In genomic region chr6:118641671-118642325, GRCm38 (mm10) we compare ENCODE assay signal across 23 mouse cellular contexts.
"Had no signal": no experiment of that assay in that cellular context is flagged by ENCODE, and none has a peak within 500 bp of the region (broad histone marks: within the 10 kb centered on the region; RNA-seq: fewer than 3 reads in every experiment).

No protein-coding gene starts in this region.

- H3K27ac ChIP-seq: kidney, postnatal 0 days; layer of hippocampus, adult 2 months; limb, embryonic 12.5 days; limb, embryonic 15.5 days; liver, embryonic 14.5 days; lung, embryonic 15.5 days; midbrain, embryonic 10.5 days; midbrain, embryonic 13.5 days; neural tube, embryonic 13.5 days; stomach, embryonic 15.5 days had no signal

- DNase-seq: kidney, adult 18-20 months; kidney, postnatal 25 days; layer of hippocampus, adult 9-11 months; left cerebral cortex, postnatal 4 days; lung, adult 18-20 months; lung, postnatal 10 days; lung, postnatal 36 days; right cerebral cortex, postnatal 14 days; spleen, adult 18-20 months; thymus, postnatal 25 days had no signal

- H3K4me2 ChIP-seq: limb, embryonic 12.5 days; limb, embryonic 15.5 days; lung, embryonic 15.5 days; midbrain, embryonic 13.5 days; neural tube, embryonic 13.5 days; stomach, embryonic 15.5 days had no signal

- H3K4me3 ChIP-seq: layer of hippocampus, adult 2 months; limb, embryonic 12.5 days; limb, embryonic 15.5 days; lung, embryonic 15.5 days; megakaryocyte, embryonic 14.5 days; midbrain, embryonic 10.5 days; midbrain, embryonic 13.5 days; myocyte; neural tube, embryonic 13.5 days; stomach, embryonic 15.5 days had no signal

- ATAC-seq: midbrain, embryonic 13.5 days; midbrain, embryonic 16.5 days had no signal

- H3K27me3 ChIP-seq: limb, embryonic 12.5 days; limb, embryonic 15.5 days; lung, embryonic 15.5 days; midbrain, embryonic 13.5 days; neural tube, embryonic 13.5 days; stomach, embryonic 15.5 days had no signal

- H3K9ac ChIP-seq: limb, embryonic 12.5 days; limb, embryonic 15.5 days; liver, embryonic 14.5 days; lung, embryonic 15.5 days; midbrain, embryonic 13.5 days; neural tube, embryonic 13.5 days; stomach, embryonic 15.5 days had no signal

- H3K4me1 ChIP-seq: limb, embryonic 15.5 days; lung, embryonic 15.5 days; neural tube, embryonic 13.5 days; stomach, embryonic 15.5 days had no signal

- H3K36me3 ChIP-seq: stomach, embryonic 15.5 days had no signal
